Mouse (Mus musculus) G1E (cell line): ENCODE results near the gene Dbp.

Source experiments
- CTCF ChIP-seq: IDR thresholded peaks from 2 replicates; pipeline ENCODE4 v1.5.1; 2012; ENCODE audit warnings: low read depth, low read length, inconsistent platforms, mixed read lengths
- GATA1 ChIP-seq: IDR thresholded peaks from 2 replicates; pipeline ENCODE4 v1.6.1; 2012; ENCODE audit warnings: borderline replicate concordance, low read length, inconsistent platforms, mixed read lengths
- GATA2 ChIP-seq: IDR thresholded peaks from 2 replicates; pipeline ENCODE4 v1.6.1; 2012; ENCODE audit warnings: low read depth, low read length, inconsistent platforms, borderline replicate concordance
- POLR2AphosphoS5 ChIP-seq: IDR thresholded peaks from 2 replicates; pipeline ENCODE4 v1.6.1; 2012; ENCODE audit warnings: low read depth, low read length, inconsistent platforms; ENCODE audit not compliant: insufficient replicate concordance
- TAL1 ChIP-seq: conservative IDR thresholded peaks from 2 replicates; pipeline ENCODE4 v1.6.1; 2012; ENCODE audit warnings: low read depth, low read length, inconsistent platforms, mixed read lengths

DNA sequence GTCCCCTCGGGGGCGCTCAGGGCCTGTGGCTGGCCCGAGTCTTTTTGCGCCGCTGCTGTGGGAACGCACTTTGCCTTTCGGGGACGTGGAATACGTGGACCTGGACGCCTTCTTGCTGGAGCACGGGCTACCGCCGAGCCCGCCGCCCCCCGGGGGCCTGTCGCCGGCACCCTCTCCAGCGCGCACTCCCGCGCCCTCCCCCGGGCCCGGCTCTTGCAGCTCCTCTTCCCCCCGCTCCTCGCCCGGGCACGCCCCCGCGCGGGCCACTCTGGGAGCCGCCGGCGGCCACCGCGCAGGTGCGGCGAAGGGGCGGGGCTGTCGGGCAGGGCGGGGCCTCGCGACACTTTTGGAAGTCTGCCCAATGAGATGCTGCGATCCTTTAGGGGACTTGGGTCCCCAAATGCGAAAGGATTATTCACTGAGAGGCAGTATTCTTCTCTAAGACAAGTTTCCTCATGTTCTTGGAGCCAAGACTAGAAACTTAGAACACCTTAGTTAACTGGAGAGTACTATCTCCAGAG lies 1.9 kb downstream of the Dbp start:
- TF ChIP-seq CTCF = no peak
- no peak for TF ChIP-seq TAL1
- TF ChIP-seq GATA1 = no peak
- TF ChIP-seq POLR2AphosphoS5 = no peak
- TF ChIP-seq GATA2 = no peak
